Mouse (Mus musculus): ENCODE data around the gene Dkk3.

The Dkk3 gene

DNA sequence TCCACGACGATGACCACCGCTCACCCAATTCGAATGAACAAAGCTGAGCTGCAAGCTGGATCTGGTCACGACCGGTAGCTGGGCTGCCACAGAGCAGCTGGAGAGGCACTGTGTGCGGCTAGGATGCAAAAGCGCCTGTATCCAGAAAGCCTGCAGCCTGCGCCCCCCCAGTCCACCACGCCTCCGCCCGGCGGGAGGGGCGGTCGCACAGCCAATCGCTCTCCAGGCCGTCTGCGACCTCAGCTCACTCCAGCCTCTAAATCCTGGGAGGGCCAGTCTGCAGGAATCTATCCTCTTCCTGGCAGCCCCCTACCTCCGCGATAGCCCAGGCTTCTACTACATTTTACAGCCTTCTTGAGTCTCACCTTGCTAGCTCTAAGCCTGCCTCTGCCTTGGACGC lies at the start of gene Dkk3:
Gene Dkk3 (minus strand): TSS at position 116 of the 400 bp plus-strand sequence.
- in situ Hi-C loops (cut with MboI, MseI): loop anchor here (5.0 to 25.0 kb wide), 2 partner anchors 77 to 528 kb away; partner anchors contain the start of gene Tead1 (in 1 of the 2)

DNA sequence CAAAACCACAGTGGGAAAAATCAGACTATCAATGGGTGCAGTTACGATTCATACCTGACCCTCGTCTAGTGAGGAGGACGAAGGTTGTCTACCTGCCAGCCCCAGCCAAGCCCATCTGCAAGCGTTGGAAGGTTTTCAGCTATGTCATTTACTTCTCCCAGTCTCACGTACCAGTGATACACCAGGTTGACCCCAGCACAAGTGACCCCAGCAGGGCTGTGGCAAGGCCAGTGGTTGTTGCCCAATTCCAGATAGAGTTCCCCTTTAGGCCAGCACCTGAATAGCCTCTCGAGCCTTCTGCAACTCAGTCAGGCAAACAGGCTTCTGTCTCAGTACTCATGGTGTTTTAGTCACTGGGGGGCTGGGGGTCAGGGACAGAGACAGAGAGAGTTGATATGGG lies 48.9 kb upstream of the Dkk3 start:
- in situ Hi-C loops (cut with MboI, MseI): loop anchor here in 1 of 2 experiments (10.0 kb wide), 1 partner anchor 127 kb away; no protein-coding TSS in a partner anchor

DNA sequence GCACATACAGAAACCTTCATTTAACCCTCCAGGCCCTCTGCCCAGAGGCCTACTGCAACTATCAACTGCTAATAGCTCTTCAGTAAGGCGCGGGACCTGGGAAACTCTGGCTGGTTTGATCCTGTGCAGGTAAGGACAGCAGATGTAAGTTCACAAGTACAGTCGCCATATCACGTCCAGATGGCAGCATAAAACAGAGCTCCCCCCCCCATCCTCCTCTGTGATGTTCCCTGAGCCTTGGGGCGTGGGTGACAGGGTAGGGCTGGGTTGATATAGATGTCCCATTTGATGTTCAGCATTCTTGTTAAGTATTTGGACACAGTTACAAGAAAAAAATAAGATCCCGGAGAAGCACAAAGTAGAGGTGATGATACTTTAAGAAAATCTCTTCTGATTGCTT lies 46.7 kb upstream of the Dkk3 start:
- in situ Hi-C loops (cut with MboI, MseI): loop anchor here in 1 of 2 experiments (10.0 kb wide), 1 partner anchor 129 kb away; no protein-coding TSS in a partner anchor

DNA sequence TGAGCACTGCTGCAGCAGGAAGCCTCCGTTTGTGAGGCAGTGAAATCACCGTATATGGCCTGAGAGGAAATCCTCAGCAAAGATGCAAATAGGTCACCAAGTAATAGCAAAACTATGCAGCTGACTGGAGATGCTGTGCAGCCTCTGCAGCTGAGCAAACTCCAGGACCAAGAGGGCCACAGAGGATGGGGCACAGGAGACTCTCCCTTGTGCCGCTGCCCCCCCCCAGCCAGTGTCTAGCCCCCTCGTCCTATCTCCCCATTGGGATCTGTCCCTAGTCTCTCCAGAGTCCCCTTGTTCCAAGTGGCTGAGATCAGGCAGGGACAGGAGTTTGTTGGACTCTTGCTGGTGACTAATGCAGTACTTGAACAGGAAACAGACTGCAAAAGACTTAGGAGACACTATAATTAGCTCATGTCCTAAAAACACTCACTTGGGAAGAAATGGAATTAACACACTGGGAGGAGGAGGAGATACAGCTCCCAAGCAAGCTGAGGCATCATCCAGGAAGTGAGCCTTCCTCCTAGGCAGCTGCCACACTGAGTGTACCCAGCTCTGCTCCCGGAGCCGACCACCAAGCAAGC lies 45.6 kb upstream of the Dkk3 start:
- in situ Hi-C loops (cut with MboI, MseI): loop anchor here in 1 of 2 experiments (10.0 kb wide), 1 partner anchor 130 kb away; no protein-coding TSS in a partner anchor

DNA sequence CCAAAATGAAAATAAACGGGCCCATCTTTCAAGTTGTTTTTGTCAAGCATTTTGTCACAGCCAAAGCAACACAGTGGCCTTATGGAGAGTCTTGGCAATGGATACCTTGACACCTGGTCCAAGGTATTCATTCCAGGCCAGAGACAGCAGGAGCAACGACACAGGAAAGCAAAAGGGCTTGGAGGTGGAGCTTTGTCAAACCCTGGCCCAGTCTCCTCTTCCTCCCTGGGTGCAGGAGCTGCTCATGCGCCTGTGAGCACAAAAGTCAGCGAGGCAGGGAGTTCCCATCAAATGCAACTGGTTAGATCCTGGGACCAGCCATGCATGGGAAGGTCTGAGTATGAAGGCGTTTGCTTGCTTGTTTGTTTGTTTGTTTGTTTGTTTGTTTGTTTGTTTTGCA lies 45.1 kb upstream of the Dkk3 start:
- in situ Hi-C loops (cut with MboI, MseI): loop anchor here in 1 of 2 experiments (10.0 kb wide), 1 partner anchor 131 kb away; no protein-coding TSS in a partner anchor

DNA sequence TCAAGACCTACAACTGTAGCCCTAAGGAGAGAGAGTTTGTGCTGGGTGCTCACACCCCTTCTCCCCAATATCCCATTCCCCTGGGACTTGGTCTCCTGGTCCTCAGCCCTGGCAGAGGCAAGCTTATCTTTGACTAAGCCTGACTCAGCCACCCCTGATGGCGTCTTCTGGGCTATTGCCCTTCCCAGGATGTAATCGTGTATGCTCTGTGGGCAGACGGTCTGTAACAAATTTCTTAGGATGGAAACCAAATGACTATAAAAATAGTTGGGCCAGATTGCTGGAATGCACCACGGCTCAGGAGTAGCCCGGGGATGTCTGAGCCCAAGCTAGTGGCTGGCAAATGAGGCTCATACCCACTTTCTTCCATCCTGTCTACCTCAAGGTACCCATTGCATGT lies 44.0 kb upstream of the Dkk3 start:
- in situ Hi-C loops (cut with MboI, MseI): loop anchor here in 1 of 2 experiments (10.0 kb wide), 1 partner anchor 132 kb away; no protein-coding TSS in a partner anchor

DNA sequence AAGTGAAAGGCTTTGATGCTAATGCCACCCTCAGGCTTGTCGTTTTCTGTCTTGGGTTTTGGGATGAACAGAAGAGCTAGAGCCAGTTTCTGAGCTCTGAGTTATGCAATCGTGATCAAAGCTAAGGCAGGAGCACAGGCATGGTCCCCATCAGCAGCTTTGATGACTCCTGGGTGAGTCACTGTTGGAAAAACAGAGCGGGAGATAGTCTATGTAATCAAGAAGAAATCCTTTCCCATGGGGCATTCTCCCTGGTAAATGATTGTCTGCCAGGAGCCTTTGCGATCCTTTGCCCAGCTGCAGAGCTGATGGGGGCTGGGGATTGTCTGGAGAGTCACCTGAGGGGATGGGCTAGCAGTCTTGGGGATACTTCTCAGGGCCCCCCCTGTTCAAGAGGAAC lies 43.3 kb upstream of the Dkk3 start:
- in situ Hi-C loops (cut with MboI, MseI): loop anchor here in 1 of 2 experiments (10.0 kb wide), 1 partner anchor 133 kb away; no protein-coding TSS in a partner anchor

DNA sequence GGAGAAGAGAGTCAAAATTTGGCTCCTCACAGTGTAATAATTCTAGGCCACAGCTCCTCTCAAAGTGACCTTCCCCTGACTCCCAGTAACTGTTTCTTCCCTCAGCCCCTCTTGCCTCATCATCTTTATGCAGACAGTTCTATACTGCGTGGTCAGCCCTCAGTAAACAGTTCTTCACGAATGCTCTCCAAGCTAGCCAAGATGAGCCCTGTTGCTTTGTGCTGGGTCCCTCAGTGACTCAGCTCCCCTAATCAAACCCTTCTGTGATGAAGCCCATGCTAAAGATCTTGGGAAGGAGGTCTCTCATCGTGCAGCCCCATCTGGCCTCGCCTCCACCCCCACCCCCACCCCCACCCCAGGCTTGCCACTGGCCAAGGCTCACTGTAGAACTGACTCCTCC lies 41.9 kb upstream of the Dkk3 start:
- in situ Hi-C loops (cut with MboI, MseI): loop anchor here in 1 of 2 experiments (10.0 kb wide), 1 partner anchor 134 kb away; no protein-coding TSS in a partner anchor

DNA sequence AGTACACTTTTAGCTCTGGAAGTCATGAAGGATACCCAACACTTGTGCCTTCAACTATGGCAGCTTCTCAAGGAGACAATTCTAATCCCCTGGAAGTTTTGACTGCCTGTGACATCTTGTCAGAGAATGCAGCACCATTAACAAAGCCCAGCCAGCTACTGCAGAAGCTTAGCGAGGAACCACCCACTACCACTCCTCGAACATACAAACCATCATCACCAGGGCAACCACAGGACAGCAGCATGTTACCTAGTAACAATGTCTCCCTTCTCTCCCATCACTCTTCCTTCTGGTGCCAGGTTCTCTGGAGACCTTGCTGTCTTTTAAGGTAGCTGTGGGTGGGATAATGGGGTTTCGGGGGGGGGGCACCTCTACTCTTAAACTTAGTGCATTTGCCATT lies 40.5 kb upstream of the Dkk3 start:
- in situ Hi-C loops (cut with MboI, MseI): no loop called here

DNA sequence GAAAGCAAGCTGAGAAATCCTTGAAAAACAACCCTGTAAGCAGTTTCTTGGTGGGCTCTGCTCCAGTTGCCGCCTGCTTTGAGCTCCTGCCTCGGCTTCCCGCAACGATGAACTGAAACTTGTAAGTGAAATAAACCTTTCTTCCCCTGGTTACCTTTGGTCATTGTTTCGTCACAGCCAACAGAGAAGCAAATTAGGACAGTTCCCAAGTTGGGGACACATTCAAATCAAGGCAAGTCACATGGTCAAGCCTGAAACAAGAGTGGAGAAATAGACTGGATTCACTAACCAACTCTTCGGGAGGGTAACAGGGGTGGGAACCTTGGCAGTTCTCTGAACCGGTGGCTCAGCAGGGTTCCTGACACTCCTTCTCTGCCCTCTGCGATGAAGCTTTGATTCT lies 38.6 kb upstream of the Dkk3 start:
- in situ Hi-C loops (cut with MboI, MseI): no loop called here

DNA sequence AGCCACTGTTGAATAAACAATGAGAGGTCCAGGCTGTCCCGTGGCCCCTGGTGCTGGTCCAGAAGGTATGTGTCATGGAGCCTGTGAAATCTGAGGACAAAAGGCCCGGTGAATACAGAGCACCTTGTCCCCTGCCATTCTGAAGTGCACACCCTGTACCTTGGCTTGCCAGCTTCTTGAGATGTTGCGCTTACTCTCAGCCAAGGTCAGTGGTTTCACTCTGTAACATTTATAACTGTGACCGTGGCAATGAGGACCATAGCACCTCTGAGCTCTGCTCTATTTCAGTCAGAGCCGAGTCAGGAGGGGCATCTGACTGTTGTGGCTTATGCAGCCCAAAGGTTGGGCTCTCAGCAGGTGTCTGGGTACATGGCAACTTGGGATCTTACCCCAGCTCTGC lies 35.4 kb upstream of the Dkk3 start:
- in situ Hi-C loops (cut with MboI, MseI): no loop called here

DNA sequence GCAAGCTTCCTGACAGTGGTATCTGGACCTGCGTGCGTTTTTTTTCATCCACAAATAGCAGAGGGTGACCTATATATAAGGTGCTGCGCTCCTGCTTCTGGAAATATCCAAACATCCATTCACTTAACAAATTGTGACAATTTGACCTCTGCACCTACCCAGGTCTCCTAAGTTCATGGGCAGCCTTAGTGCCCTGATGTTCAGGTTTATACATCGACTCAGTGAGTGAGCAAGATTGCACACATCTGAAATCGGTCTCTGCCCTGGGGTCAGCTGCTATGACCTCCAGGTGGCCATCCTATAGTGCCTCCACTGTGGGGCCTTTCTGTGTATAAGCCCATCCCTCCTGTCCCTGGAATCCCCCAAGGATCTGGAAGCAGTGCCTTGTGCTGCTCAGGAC lies 33.9 kb upstream of the Dkk3 start:
- in situ Hi-C loops (cut with MboI, MseI): no loop called here

DNA sequence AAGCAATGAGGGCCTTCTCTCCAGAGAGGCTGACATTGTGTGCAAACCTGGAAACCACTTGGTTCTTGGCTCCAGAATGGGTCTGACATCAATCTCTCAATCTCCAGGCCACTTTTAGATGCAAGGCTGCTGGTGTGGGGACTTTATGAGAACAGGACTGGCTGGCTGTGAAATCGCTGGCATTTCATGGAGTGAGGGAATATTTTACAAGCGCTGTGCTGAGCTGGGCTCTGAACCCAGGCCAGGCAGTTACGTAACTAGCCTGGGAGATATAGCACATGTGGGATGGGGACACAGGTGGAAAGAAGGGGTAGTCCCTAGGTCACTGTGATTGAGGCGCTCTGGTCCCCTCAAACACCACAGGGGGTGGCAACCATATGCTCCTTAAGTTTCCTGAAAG lies 33.4 kb upstream of the Dkk3 start:
- in situ Hi-C loops (cut with MboI, MseI): no loop called here

DNA sequence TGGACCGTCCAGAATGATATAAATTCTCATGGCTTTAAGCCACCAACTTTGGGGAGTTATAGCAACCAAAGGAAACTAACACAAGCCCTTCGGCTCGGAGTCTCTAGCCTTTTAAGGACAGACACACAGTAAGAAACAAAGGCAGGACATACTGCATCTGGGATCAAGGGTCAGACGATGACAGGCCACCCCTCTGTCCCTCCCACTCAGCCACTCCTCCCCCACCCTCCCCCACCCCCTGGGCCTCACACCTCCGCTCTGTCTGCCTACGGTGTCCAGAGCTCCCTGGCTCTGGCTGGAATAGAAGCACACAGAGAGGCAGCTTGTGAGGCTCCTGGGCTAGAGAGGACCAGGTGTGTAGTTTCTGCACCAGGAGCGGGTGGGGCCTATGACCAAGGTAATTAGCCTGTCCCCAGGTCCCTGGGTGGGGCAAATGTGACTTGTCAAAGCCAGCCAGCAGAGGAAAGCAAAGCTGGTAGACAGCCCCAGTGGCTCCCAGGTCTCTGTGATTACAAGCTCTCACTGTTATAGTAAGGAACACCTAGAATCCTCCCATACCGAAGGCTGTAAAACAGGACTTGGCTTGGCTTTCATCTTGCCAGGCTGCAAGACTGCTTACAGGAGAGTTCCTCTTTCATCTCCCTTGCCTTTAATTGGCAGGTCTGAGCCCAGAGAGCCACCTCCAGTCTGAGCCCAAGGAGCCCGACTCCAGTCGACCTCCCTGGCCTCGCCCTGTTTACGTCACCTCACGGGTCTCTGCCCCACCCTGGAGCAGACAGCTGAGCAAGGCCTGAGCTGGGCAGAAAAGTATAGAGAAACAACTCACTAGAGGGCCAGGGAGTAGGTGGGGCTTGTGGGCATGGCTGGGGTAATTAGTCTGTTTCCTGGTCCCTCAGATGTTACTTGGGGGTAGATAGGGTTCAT lies 28.9 kb upstream of the Dkk3 start:
- in situ Hi-C loops (cut with MboI, MseI): no loop called here

DNA sequence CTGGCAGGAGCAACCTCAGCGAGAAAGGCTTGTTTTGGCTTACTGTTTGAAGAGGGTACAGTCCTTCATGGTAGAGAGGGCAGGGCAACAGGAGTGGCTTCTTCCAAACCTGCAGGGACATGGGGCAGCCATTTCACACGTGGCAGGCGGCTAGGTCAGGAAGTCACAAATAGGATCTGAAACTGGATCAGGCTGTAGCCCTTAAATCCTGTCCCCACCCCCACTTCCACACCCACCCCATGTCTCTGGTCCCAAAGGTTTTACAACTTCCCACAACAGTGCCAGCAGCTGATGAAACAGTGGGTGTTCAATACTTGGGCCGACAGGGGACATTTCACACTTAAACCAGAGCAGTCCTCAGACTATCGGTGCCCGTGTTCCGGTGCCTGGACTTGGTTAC lies 28.0 kb upstream of the Dkk3 start:
- in situ Hi-C loops (cut with MboI, MseI): no loop called here

DNA sequence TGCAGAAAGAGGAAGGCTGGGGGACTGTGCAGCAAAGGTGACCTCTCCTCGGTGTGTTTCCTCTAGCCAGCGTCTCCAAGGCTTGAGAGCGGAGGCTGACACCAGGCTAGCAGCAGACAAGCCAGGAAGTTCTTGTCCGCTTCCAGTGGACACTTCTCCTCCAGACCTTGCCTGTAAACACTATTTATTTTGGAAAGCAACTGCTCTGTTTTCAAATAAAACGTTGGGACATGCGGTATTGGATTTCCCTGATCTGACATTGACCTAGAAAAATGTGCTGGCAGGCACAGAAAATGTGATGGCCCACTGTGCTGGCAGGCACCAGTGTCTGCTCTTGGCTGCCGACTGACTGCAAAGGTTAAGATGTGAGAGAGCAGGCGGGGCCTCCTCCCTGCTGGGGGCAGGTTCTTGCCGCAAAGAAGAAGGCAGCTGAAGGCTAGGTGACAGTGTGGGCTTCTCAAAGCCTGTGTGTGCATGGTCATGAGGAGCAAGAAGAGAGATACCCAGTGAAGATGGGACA lies 26.4 kb upstream of the Dkk3 start:
- in situ Hi-C loops (cut with MboI, MseI): no loop called here

DNA sequence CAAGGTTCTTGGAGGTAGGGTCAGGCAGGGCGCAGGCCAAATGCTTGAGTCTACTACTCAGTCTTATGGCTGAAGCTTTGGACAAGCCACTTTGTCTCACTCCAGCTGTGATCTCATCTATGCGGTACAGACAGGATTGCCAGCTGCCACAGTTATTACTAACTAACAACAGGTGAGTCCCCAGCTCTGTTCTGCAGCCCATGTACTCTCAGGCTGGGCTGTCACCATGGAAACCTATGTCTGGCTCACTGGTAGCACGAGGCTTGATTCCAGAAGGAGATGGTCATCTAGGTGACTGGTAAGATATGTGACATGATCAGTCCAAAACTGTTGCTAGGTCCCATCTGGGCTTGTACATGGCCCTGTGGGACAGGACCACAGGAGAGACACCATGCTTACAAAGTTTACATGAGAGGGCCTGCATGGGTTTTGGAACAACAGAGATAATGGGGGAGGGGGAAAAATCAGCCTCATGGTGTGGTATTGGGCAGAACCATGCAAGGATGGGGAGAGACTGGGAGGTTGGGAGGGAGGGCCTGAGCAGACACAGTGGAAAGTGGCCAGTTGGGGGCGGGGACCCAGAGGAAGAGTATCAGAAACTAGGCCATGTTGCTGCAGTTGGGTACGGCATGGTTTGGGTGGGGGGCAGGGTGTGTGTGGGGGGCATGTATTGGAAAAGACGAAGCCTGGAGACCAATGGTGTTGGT lies 25.8 kb upstream of the Dkk3 start:
- in situ Hi-C loops (cut with MboI, MseI): loop anchor here (5.0 kb wide), 2 partner anchors 102 to 188 kb away; no protein-coding TSS in a partner anchor

DNA sequence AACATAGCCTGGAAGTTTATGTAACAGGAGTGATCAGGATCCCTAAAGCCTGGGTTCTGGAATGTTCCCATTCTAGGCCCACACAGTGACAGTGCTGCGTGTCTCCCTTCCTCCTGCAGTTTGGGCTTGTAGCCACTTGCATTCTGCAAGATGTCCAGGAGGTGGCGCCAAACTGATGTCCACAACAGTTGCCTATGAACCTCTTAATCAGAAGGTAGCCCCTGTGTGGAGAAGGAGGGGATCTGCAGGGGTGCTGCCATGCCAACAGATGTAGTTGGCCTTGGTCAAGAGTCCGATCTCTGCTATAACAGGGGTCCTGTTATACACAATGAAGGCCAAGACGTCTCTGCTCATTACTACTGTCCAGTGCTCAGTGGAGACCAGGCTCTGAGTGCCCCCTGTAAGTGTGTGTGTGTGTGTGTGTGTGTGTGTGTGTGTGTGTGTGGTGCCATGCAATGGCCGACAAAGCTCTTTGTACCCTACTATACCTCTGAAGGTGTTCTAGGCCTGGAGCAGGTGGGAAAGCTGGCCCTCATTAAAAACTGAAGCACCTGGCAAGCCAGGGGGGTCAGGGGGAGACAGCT lies 24.5 kb upstream of the Dkk3 start:
- in situ Hi-C loops (cut with MboI, MseI): loop anchor here (5.0 kb wide), 2 partner anchors 101 to 189 kb away; no protein-coding TSS in a partner anchor

DNA sequence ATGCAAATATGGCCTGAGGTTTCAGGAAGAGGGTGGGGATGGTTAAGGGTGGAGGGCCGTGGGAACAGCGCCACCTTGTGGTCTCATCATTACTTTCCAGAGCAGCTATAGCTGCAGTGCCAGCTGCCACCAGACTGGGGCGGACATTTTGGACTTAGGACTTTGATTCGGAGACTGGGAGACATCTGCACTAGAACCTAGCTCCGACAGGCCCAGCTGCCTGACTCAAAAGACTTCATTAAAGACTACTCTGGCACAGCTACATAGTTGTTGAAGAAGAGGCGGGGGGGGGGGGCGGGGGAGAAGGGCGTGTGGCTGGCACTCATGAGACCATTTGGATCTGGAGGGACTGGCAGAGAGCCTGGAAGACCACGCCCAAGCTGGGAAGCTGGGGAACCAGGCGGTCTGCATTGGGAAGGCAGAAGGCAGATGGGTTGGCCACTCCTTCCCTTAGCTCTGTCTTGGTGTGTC lies 21.4 kb upstream of the Dkk3 start:
- in situ Hi-C loops (cut with MboI, MseI): loop anchor here (5.0 kb wide), 2 partner anchors 98 to 192 kb away; no protein-coding TSS in a partner anchor

DNA sequence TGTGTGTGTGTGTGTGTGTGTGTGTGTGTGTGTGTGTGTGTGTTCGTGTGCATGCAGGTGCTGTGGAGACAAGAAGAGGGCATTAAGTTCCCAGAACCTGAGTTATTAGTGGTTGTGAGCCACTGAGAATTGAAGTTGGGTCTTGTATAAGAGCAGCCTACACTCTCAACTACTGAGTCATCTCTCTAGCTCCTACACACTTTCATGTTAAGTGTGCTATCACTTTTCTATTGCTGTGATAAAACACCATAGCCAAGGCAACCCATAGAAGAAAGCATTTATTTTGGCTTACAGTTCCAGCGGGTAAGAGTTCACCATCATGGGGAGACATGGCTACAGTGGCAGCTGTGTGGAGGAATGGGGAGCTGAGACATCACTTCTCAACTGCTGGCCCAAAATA lies 17.8 kb upstream of the Dkk3 start:
- in situ Hi-C loops (cut with MboI, MseI): no loop called here

DNA sequence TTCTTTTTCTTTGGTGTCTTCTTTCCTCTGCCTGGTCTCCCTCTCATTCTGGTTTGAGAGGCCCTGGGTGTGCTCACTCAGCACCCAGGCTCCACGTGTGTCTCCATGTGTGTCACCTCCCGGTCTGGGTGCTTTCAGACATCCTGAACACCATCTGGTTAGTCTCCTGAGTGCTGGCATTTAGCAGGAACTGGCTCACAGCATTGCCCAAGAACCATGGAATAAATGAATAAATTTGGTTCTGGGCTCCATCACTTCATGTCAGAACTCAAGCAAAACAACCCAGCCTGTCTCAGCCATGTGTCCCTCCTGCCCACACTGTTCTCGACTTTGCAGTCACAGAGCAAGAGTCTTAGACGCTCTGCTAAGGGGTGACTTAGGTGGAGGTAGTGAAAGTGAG lies 13.8 kb upstream of the Dkk3 start:
- in situ Hi-C loops (cut with MboI, MseI): loop anchor here in 1 of 2 experiments (25.0 kb wide), 1 partner anchor 515 kb away; the partner anchor contains the start of gene Tead1

Data from T-helper 17 cell (primary cell).